Mouse (Mus musculus): ENCODE measurements around the gene Ppp2r5d.

DNA sequence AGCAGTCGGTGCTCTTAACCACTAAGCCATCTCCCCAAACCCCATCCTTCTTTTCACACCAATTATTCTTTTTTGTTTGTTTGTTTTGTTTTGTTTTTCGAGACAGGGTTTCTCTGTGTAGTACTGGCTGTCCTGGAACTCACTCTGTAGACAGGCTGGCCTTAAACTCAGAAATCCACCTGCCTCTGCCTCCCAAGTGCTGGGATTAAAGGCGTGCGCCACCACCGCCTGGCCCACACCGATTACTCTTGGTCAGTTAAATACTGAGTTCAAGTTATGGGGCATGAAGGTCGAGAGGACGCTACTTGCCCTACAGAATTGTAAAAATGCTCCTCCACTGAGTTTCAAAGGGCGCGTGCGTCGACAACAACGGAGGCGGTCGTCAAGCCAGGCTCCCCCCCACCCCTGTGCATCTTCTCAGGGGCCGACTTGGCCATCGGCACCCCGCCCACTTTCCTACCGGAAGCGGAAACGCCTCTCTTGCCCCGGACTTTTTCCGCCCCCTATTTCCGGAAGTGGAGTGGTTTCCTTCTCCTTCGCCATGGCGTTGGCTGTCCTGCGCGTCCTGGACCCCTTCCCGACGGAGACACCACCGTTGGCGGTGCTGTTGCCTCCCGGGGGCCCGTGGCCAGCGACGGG lies 6.2 kb upstream of the Ppp2r5d start, which contains the start of gene Pex6:
- TF ChIP-seq CHD2 (IDR thresholded peaks at IDR 0.05; ENCODE audit: low read depth, low read length) (no peak), MAFK (IDR thresholded peaks at IDR 0.05; ENCODE audit: insufficient read depth, low read depth, low read length) (no peak), ZC3H11A (IDR thresholded peaks at IDR 0.05; ENCODE audit: borderline replicate concordance, low read depth, low read length) (no peak), ZNF384 (IDR thresholded peaks at IDR 0.05; ENCODE audit: low read depth, low read length) (no peak), HCFC1 (IDR thresholded peaks at IDR 0.05; ENCODE audit: borderline replicate concordance, insufficient read depth, low read length) (peak; percentile 72; the same call in 1 of the 2 replicates)

Measured in ES-E14 (cell line).